Mouse (Mus musculus) embryonic stem cell, embryonic (primary cell): ENCODE measurements around the gene Ficd.

Experiments
- CTCF ChIA-PET, 4 experiments: fragments of 300-600 bp in 2 of 4; fragments of 350-600 bp in 2 of 4; sonication (Branson Sonifier 250); formaldehyde crosslinking; loops; one replicate each; lab custom pipeline; 2022; ENCODE audit warnings: inconsistent platforms in 2 of 4; lab: Charles Lee
- POLR2A ChIA-PET, 4 experiments: fragments of 300-600 bp in 2 of 4; fragments of 350-600 bp in 2 of 4; sonication (Branson Sonifier 250); formaldehyde crosslinking; loops; one replicate each; lab custom pipeline; 2022; ENCODE audit warnings: antibody characterized with exemption in 4 of 4, inconsistent platforms in 1 of 4; lab: Charles Lee

Gene Ficd

GRCm38 (mm10) chr5:113724446-113724845 lies 11.2 kb upstream of the Ficd start, which contains the start of gene 1700069L16Rik:
TSS of gene 1700069L16Rik (minus strand) at chr5:113724772.
- POLR2A ChIA-PET = interaction anchor here (0.5 to 4.1 kb wide), 49 partner anchors 11 to 774 kb away, joined by 3 to 53 read pairs (median 4); partner anchors contain the start of gene Ficd (in 1 of the 4)
- CTCF ChIA-PET = interaction anchor here (0.5 to 3.2 kb wide), 109 partner anchors 8 to 725 kb away, joined by 3 to 66 read pairs (median 4); partner anchors contain the start of genes Ficd (in 2 of the 4), Tmem211 (in 2 of the 4) and Sgsm1 (in 1 of the 4)

- CTCF ChIA-PET = interaction anchor here in 3 of 4 experiments (0.6 to 3.2 kb wide), 11 partner anchors 73 to 366 kb away, joined by 3 to 56 read pairs (median 7); no protein-coding TSS in a partner anchor
- POLR2A ChIA-PET = interaction anchor here in 3 of 4 experiments (0.6 to 4.1 kb wide), 7 partner anchors 139 to 390 kb away, joined by 3 to 53 read pairs (median 7); no protein-coding TSS in a partner anchor
These were observed 10.2 kb upstream of the Ficd start for GRCm38 (mm10) chr5:113725417-113725816.

- ChIA-PET CTCF (interaction anchor here in 1 of 4 experiments (1.3 kb wide), 1 partner anchor 351 kb away, joined by 3 read pairs; no protein-coding TSS in a partner anchor), POLR2A (interaction anchor here in 2 of 4 experiments (1.7 to 1.8 kb wide), 3 partner anchors 84 to 220 kb away, joined by 3 to 12 read pairs (median 4); no protein-coding TSS in a partner anchor)
These were observed 9.0 kb upstream of the Ficd start for GRCm38 (mm10) chr5:113726618-113727017.

DNA sequence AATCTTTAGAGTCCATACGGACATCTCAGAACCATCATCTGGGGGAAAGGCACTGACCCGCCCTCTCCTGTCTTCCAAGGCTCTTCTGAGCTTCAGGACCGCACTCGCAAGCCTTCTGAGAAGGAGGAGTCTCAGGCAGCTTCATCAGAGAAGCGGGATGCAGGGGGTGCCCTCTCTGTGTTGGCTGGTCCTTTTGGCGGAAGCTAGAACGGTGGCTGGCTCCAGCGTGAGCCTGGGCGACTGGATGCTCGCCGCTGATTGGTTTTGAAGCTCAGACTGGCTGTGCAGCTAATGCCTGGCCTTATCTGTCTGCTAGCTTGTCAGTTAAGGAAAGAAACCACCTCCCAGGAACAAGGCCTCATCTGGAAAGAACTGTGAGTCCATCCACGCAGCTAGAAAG lies 8.4 kb upstream of the Ficd start:
- ChIA-PET CTCF (interaction anchor here in 3 of 4 experiments (0.6 to 2.1 kb wide), 5 partner anchors 18 to 354 kb away, joined by 3 to 6 read pairs (median 3); no protein-coding TSS in a partner anchor), POLR2A (interaction anchor here in 3 of 4 experiments (0.6 to 1.8 kb wide), 11 partner anchors 11 to 394 kb away, joined by 3 to 12 read pairs (median 4); no protein-coding TSS in a partner anchor)

DNA sequence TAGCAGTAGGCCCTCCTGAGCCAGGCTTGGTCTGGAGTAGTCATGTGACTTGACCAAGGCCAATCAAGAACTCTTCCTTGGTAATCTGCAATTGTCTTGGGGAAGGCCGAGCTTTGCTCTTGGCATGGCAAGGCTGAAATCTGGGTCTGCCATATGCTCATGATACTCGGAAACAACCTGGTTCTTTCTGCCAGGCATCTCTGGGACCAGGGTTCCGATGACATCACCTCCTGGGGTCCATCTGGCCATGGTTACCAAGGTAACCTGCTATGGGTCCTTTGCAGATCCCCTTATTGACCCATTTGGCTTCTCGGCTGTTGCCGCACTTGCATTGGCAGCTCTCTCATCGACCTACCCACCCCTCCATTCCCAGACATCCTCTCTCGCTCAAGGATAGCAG lies 7.6 kb upstream of the Ficd start:
- ChIA-PET POLR2A (interaction anchor here in 2 of 4 experiments (0.5 to 1.8 kb wide), 10 partner anchors 11 to 359 kb away, joined by 3 to 12 read pairs (median 4); partner anchors contain the start of genes Iscu (in 1 of the 2) and Sart3 (in 1 of the 2)), CTCF (interaction anchor here in 3 of 4 experiments (0.6 to 2.1 kb wide), 6 partner anchors 17 to 501 kb away, joined by 3 to 6 read pairs (median 3); partner anchors contain the start of gene Tmem211 (in 1 of the 3))

GRCm38 (mm10) chr5:113728691-113729090 lies 6.9 kb upstream of the Ficd start:
- CTCF ChIA-PET = interaction anchor here in 1 of 4 experiments (1.0 to 2.1 kb wide), 3 partner anchors 353 to 502 kb away, joined by 3 to 6 read pairs (median 3); partner anchors contain the start of gene Tmem211
- POLR2A ChIA-PET = interaction anchor here in 1 of 4 experiments (0.5 to 1.0 kb wide), 2 partner anchors 44 to 143 kb away, joined by 4 read pairs; partner anchors contain the start of genes Iscu and Sart3

GRCm38 (mm10) chr5:113730641-113731121 lies 4.9 kb upstream of the Ficd start:
- ChIA-PET POLR2A (interaction anchor here in 3 of 4 experiments (0.6 to 1.7 kb wide), 11 partner anchors 81 to 456 kb away, joined by 3 to 7 read pairs (median 3); no protein-coding TSS in a partner anchor), CTCF (interaction anchor here (0.5 to 2.2 kb wide), 15 partner anchors 15 to 892 kb away, joined by 3 to 8 read pairs (median 4); no protein-coding TSS in a partner anchor)

DNA sequence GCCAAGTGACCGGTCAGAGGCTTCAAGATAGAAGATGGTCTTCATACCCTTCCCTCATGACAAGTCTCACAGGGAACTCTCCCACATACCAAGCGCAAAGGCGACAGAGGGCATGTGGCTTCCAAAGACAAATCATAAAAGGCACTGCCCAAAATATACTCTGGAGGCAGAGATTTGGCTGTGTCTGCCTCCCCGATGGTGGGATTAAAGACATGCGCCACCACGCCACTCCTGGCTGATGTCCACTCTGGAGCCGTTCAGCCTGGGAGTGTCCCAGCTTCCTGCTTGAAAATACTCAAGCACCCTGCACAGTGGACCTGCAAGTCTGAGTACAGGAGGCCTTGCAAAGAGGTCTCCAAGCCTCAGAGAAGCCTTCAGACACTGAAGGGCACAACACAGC lies 4.4 kb upstream of the Ficd start:
- POLR2A ChIA-PET = interaction anchor here in 3 of 4 experiments (0.6 to 1.7 kb wide), 9 partner anchors 80 to 442 kb away, joined by 3 to 7 read pairs (median 3); no protein-coding TSS in a partner anchor
- CTCF ChIA-PET = interaction anchor here (0.5 to 2.2 kb wide), 15 partner anchors 16 to 556 kb away, joined by 3 to 8 read pairs (median 4); no protein-coding TSS in a partner anchor

DNA sequence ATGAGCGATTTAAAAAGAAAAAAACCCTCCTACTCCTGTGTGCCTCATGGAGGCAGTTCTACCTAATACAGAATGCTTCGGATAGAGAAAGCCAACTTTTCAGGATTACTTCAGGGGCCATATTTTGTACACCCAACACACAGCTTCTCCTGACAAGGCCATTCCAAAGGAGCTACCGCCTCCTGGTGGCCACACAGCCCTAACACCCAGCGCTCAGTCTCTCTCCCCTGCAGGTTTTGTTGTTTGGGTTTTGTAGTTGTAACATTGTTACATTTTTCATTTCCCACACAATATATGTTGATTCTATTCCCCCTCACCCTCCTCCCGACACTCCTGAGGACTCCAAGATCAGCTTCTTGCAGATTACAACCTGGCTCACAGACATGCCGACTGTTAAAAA lies 3.4 kb upstream of the Ficd start:
- POLR2A ChIA-PET = interaction anchor here in 3 of 4 experiments (0.9 to 1.7 kb wide), 7 partner anchors 9 to 357 kb away, joined by 3 to 7 read pairs (median 4); no protein-coding TSS in a partner anchor
- CTCF ChIA-PET = interaction anchor here (0.5 to 2.2 kb wide), 38 partner anchors 30 to 822 kb away, joined by 3 to 11 read pairs (median 4); partner anchors contain the start of gene Wscd2 (in 1 of the 4)

- CTCF ChIA-PET = interaction anchor here in 3 of 4 experiments (0.5 to 2.9 kb wide), 7 partner anchors 10 to 361 kb away, joined by 3 to 18 read pairs (median 6); partner anchors contain the start of gene 1700069L16Rik (in 2 of the 3)
- POLR2A ChIA-PET = interaction anchor here in 3 of 4 experiments (0.6 to 2.4 kb wide), 16 partner anchors 13 to 619 kb away, joined by 3 to 16 read pairs (median 3); partner anchors contain the start of gene Sart3 (in 1 of the 3)
These were observed 1.2 kb upstream of the Ficd start for GRCm38 (mm10) chr5:113734376-113734775.

GRCm38 (mm10) chr5:113735023-113735344 lies 619 bp upstream of the Ficd start:
- ChIA-PET POLR2A (interaction anchor here (0.6 to 2.4 kb wide), 39 partner anchors 10 to 1073 kb away, joined by 3 to 16 read pairs (median 3); partner anchors contain the start of genes 1700069L16Rik (in 1 of the 4), Iscu (in 1 of the 4), Sart3 (in 1 of the 4) and Sgsm1 (in 1 of the 4)), CTCF (interaction anchor here (0.5 to 2.9 kb wide), 18 partner anchors 10 to 1459 kb away, joined by 3 to 18 read pairs (median 6); partner anchors contain the start of genes 1700069L16Rik (in 2 of the 4), Coro1c (in 1 of the 4) and Tpst2 (in 1 of the 4))

GRCm38 (mm10) chr5:113736113-113736502 lies 505 bp downstream of the Ficd start:
- CTCF ChIA-PET = interaction anchor here (0.5 to 2.9 kb wide), 25 partner anchors 11 to 1460 kb away, joined by 3 to 18 read pairs (median 5); partner anchors contain the start of genes 1700069L16Rik (in 1 of the 4), Coro1c (in 1 of the 4), Sgsm1 (in 1 of the 4) and Tpst2 (in 1 of the 4)
- POLR2A ChIA-PET = interaction anchor here in 3 of 4 experiments (0.6 to 3.4 kb wide), 41 partner anchors 11 to 832 kb away, joined by 3 to 27 read pairs (median 3); partner anchors contain the start of genes Iscu (in 2 of the 3), 1700069L16Rik (in 1 of the 3), Fam222a (in 1 of the 3) and Sgsm1 (in 1 of the 3)

DNA sequence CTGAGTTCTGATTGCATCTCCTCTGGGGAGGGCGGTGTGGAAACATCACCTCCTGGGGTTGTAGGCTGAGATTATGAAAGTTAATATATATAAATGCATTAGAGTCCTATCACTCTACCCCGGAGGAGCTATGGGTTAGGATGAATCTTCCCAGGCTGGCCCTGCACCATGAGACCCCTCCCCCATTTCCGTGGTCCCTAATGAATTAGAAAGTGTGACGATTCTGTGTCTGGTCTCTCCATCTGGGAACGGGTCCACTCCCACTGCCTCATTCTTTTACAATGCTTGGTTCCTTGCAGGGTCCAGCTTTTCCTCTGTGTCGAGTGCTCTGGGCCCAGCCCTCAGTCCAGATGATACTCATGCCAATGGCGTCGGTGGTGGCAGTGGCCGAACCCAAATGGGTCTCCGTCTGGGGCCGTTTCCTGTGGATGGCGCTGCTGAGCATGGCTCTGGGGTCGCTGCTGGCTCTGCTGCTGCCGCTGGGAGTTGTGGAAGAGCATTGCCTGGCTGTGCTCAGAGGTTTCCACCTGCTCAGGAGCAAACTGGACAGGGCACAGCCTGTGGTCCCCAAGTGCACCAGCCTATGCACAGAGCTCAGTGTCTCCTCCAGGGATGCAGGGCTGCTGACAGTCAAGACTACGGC lies 1.0 kb downstream of the Ficd start:
- POLR2A ChIA-PET = interaction anchor here in 3 of 4 experiments (0.6 to 3.4 kb wide), 19 partner anchors 10 to 404 kb away, joined by 3 to 27 read pairs (median 4); partner anchors contain the start of genes Iscu (in 1 of the 3) and Sart3 (in 1 of the 3)
- CTCF ChIA-PET = interaction anchor here in 3 of 4 experiments (0.5 to 2.9 kb wide), 11 partner anchors 11 to 361 kb away, joined by 3 to 18 read pairs (median 6); partner anchors contain the start of gene 1700069L16Rik (in 1 of the 3)

DNA sequence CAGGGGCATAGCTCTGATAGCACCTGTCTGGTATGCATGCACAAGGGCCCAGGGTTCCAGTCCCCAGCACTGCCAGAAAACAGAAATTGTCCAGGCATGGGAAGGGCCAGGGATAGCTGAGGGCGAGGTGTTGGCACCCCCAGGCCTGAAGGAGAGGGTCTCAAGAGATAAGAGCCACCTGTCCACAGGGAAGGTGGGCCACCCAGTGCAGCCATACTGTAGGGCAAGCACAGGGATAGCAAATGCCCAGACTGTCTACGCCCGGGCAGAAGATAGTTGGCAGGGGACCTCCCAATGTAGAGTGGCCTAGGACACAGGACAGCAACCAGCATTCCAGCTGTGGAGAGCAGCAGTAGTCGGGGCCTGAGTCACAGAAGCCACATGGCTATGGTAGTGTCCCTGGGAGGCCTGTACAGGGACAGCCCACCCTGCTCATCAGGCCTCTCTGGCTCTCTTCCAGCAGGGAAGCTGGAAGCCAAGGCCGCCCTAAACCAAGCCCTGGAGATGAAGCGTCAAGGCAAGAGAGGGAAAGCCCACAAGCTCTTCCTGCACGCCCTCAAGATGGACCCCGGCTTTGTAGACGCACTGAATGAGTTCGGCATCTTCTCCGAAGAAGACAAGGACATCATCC lies 2.1 kb downstream of the Ficd start:
- ChIA-PET CTCF (interaction anchor here in 3 of 4 experiments (0.6 to 0.9 kb wide), 3 partner anchors 74 to 216 kb away, joined by 3 read pairs; no protein-coding TSS in a partner anchor), POLR2A (interaction anchor here in 2 of 4 experiments (0.7 to 3.4 kb wide), 8 partner anchors 9 to 495 kb away, joined by 3 to 27 read pairs (median 4); partner anchors contain the start of genes Iscu (in 1 of the 2) and Sart3 (in 1 of the 2))

GRCm38 (mm10) chr5:113747629-113748028 lies 12.0 kb downstream of the Ficd start:
- ChIA-PET POLR2A (interaction anchor here in 3 of 4 experiments (0.6 to 3.8 kb wide), 12 partner anchors 8 to 434 kb away, joined by 3 to 27 read pairs (median 3); partner anchors contain the start of genes Ficd (in 2 of the 3) and Iscu (in 1 of the 3)), CTCF (interaction anchor here (0.6 to 1.9 kb wide), 22 partner anchors 11 to 434 kb away, joined by 3 to 8 read pairs (median 3); partner anchors contain the start of gene Ficd (in 1 of the 4))
